Mouse (Mus musculus) lung, postnatal 0 days (tissue): ENCODE data around the gene Zfp786. TPM values are rescaled to one million over a fixed set of nuclear protein-coding genes. Genes with fewer than 3 reads are reported as not detected.

ENCODE experiments used
- ATAC-seq: fragments of 200-750 bp; cut with Nextera tagmentation; 2 replicates; pipeline ENCODE4 v1.8.0; 2017; ENCODE audit warnings: moderate library complexity
- DNase-seq: peaks from one replicate; pipeline ENCODE4 v3.0.0-alpha.2; 2016; ENCODE audit warnings: low spot score
- H3K27ac ChIP-seq: fragments of 300-500 bp; sonication (generic); 2 replicates; pipeline ENCODE4 v1.5.1; 2014; ENCODE audit warnings: antibody characterized with exemption, mild to moderate bottlenecking, low read length, mixed read lengths
- H3K27me3 ChIP-seq: fragments of 300-500 bp; sonication (generic); replicated peaks from 2 replicates; pipeline ENCODE4 v1.6.1; 2014; ENCODE audit warnings: low read length, mixed read lengths; ENCODE audit not compliant: insufficient read depth
- H3K36me3 ChIP-seq: fragments of 300-500 bp; sonication (generic); 2 replicates; pipeline ENCODE4 v1.6.1; 2014; ENCODE audit warnings: low read length, mixed read lengths; ENCODE audit not compliant: insufficient read depth
- H3K4me1 ChIP-seq: fragments of 300-500 bp; sonication (generic); 2 replicates; pipeline ENCODE4 v1.6.1; 2014; ENCODE audit warnings: antibody characterized with exemption, low read depth, low read length, mixed read lengths; ENCODE audit not compliant: insufficient read depth
- H3K4me2 ChIP-seq: fragments of 300-500 bp; sonication (generic); replicated peaks from 2 replicates; pipeline ENCODE4 v1.6.1; 2014; ENCODE audit warnings: low read depth, mild to moderate bottlenecking, low read length, moderate library complexity, mixed read lengths
- H3K4me3 ChIP-seq: fragments of 300-500 bp; sonication (generic); 2 replicates; pipeline ENCODE4 v1.5.1; 2014; ENCODE audit warnings: low read depth, low read length
- H3K9ac ChIP-seq: fragments of 300-500 bp; sonication (generic); replicated peaks from 2 replicates; pipeline ENCODE4 v1.6.1; 2014; ENCODE audit warnings: low read depth, mild to moderate bottlenecking
- H3K9me3 ChIP-seq: fragments of 300-500 bp; sonication (generic); 2 replicates; pipeline ENCODE4 v1.6.1; 2016; ENCODE audit warnings: low read length, mixed read lengths
- CTCF ChIP-seq: IDR thresholded peaks from 2 replicates; pipeline ENCODE4 v1.5.1; 2016; ENCODE audit warnings: antibody characterized with exemption, mild to moderate bottlenecking
- EP300 ChIP-seq: IDR thresholded peaks from 2 replicates; pipeline ENCODE4 v1.6.1; 2016; ENCODE audit warnings: antibody characterized with exemption, mild to moderate bottlenecking, control low read depth
- WGBS: fragments of 180-500 bp; shearing (Covaris S2); extraction: QIAGEN DNeasy Blood & Tissue Kit; methylation state at CpG from one replicate; pipeline ENCODE4 v1.1.7; 2014; 5-methylcytosine and 5-hydroxymethylcytosine counted together
- polyA plus RNA-seq: library from polyadenylated mRNA; unstranded; fragments of >200 nt; fragmentation: Nextera tagmentation; extraction: Ambion mirVana; gene quantifications from 2 replicates; pipeline ENCODE4 v1.2.1, GENCODE M21; 2015

Gene Zfp786
- polyA plus RNA-seq, 1 experiment from 2014 or later = 0.98 TPM

GRCm38 (mm10) chr6:47810181-47810580, 20.5 kb downstream of the Zfp786 start:
- DNase-seq = peak; percentile 40

GRCm38 (mm10) chr6:47809053-47809452, 21.6 kb downstream of the Zfp786 start:
- Histone ChIP-seq H3K9me3 (no peaks in the 10 kb centered on the region), H3K4me3 (no peak overlapping the region), H3K9ac (no peak overlapping the region), H3K4me1 (peaks cover 11% of the 10 kb centered on the region; the same call in 1 of the 2 replicates), H3K4me2 (no peak overlapping the region), H3K27me3 (no peaks in the 10 kb centered on the region), H3K27ac (no peak overlapping the region), H3K36me3 (peaks cover 15% of the 10 kb centered on the region; the same call in 1 of the 2 replicates)
- DNase-seq (peak; percentile 34), ATAC-seq (no peak)
- WGBS = 61% methylated on average over 4 of the region's 4 CpGs
- TF ChIP-seq EP300 (no peak), CTCF (no peak)

More at GRCm38 (mm10) chr6:47810181-47810580, 20.5 kb downstream of the Zfp786 start:
- no peak overlapping the region for H3K4me2 ChIP-seq
- no peaks in the 10 kb centered on the region for H3K27me3 ChIP-seq
- no peak overlapping the region for H3K9ac ChIP-seq
- no peaks in the 10 kb centered on the region for H3K9me3 ChIP-seq
- peaks cover 11% of the 10 kb centered on the region; the same call in 1 of the 2 replicates for H3K4me1 ChIP-seq
- no peak overlapping the region for H3K27ac ChIP-seq
- peaks cover 10% of the 10 kb centered on the region; the same call in 1 of the 2 replicates for H3K36me3 ChIP-seq
- TF ChIP-seq CTCF = peak; percentile 37
- no peak for TF ChIP-seq EP300
- H3K4me3 ChIP-seq = no peak overlapping the region
- ATAC-seq = no peak
- 31% methylated on average over 2 of the region's 2 CpGs for WGBS

- 72% methylated on average over 5 of the region's 5 CpGs for WGBS
- H3K9me3 ChIP-seq = no peaks in the 10 kb centered on the region
- no peak overlapping the region for H3K9ac ChIP-seq
- H3K36me3 ChIP-seq = peaks cover 15% of the 10 kb centered on the region; the same call in 1 of the 2 replicates
- TF ChIP-seq EP300 (no peak), CTCF (no peak)
- no peak overlapping the region for H3K4me2 ChIP-seq
- H3K4me3 ChIP-seq = no peak overlapping the region
- ATAC-seq = no peak
- DNase-seq = no peak
- H3K27ac ChIP-seq = no peak overlapping the region; the same call in 1 of the 2 replicates
- peaks cover 11% of the 10 kb centered on the region; the same call in 1 of the 2 replicates for H3K4me1 ChIP-seq
- H3K27me3 ChIP-seq = no peaks in the 10 kb centered on the region
Observed at GRCm38 (mm10) chr6:47808545-47808944, 22.1 kb downstream of the Zfp786 start.

- Histone ChIP-seq H3K9ac (no peak overlapping the region), H3K36me3 (peaks cover 19% of the 10 kb centered on the region), H3K27me3 (no peaks in the 10 kb centered on the region), H3K27ac (no peak overlapping the region), H3K4me2 (no peak overlapping the region), H3K4me3 (no peak overlapping the region), H3K9me3 (no peaks in the 10 kb centered on the region), H3K4me1 (peaks cover 11% of the 10 kb centered on the region; the same call in 1 of the 2 replicates)
- WGBS = 90% methylated on average over 2 of the region's 2 CpGs
- ATAC-seq (no peak), DNase-seq (no peak)
- no peak for TF ChIP-seq EP300
- no peak for TF ChIP-seq CTCF
Observed at GRCm38 (mm10) chr6:47807419-47807818, 23.2 kb downstream of the Zfp786 start.

GRCm38 (mm10) chr6:47805520-47805919, 25.1 kb downstream of the Zfp786 start:
- no peak overlapping the region for H3K4me3 ChIP-seq
- H3K4me1 ChIP-seq = no peaks in the 10 kb centered on the region
- 64% methylated on average over 2 of the region's 2 CpGs for WGBS
- H3K36me3 ChIP-seq = peaks cover 19% of the 10 kb centered on the region
- H3K27me3 ChIP-seq = no peaks in the 10 kb centered on the region
- H3K9ac ChIP-seq = no peak overlapping the region
- H3K9me3 ChIP-seq = no peaks in the 10 kb centered on the region
- TF ChIP-seq EP300 (no peak), CTCF (no peak)
- ATAC-seq (no peak), DNase-seq (no peak)
- no peak overlapping the region for H3K27ac ChIP-seq
- H3K4me2 ChIP-seq = no peak overlapping the region

GRCm38 (mm10) chr6:47799079-47799478, 31.6 kb downstream of the Zfp786 start:
- Histone ChIP-seq H3K9ac (no peak overlapping the region), H3K4me2 (no peak overlapping the region), H3K27ac (no peak overlapping the region), H3K4me3 (no peak overlapping the region), H3K9me3 (no peaks in the 10 kb centered on the region), H3K4me1 (no peaks in the 10 kb centered on the region), H3K36me3 (peaks cover 12% of the 10 kb centered on the region), H3K27me3 (no peaks in the 10 kb centered on the region)
- no peak for TF ChIP-seq EP300
- peak; percentile 93 for TF ChIP-seq CTCF
- WGBS = 35% methylated on average over 6 of the region's 6 CpGs
- DNase-seq = peak; percentile 86
- ATAC-seq = peak; percentile 67
